Mouse (Mus musculus) thymus, adult 2 months (tissue): ENCODE measurements at regions not wholly inside any gene's neighbourhood (a gene's known extent, or its start where the extent isn't known, plus 50 kb on each side); places are given as distances from the start of the nearest gene placed in this dataset.

Source experiments
- CTCF ChIP-seq: fragments of 200-500 bp; IDR thresholded peaks from 2 replicates; pipeline ENCODE4 v1.5.1; 2012; ENCODE audit warnings: mild to moderate bottlenecking, control low read depth, low read length, moderate library complexity, borderline replicate concordance; ENCODE audit not compliant: control insufficient read depth, poor library complexity, insufficient read depth; ENCODE audit errors: extremely low read depth
- POLR2A ChIP-seq: fragments of 200-500 bp; IDR thresholded peaks from 2 replicates; pipeline ENCODE4 v1.6.1; 2012; ENCODE audit warnings: mild to moderate bottlenecking, low read length, control low read depth, moderate library complexity; ENCODE audit not compliant: control insufficient read depth, poor library complexity, insufficient read depth; ENCODE audit errors: extremely low read depth

GRCm38 (mm10) chr9:30355642-30356041 is 71.3 kb upstream of the Snx19 start:
- TF ChIP-seq CTCF (no peak), POLR2A (no peak)
